Mouse (Mus musculus) ES-E14 (cell line): ENCODE results near the gene Sox13. TPM values are rescaled to one million over a fixed set of nuclear protein-coding genes. Genes with fewer than 3 reads are reported as not detected.

Source experiments
- DNase-seq: peaks from one replicate; pipeline ENCODE4 v3.0.0-alpha.2; 2013; ENCODE audit warnings: low read depth, low spot score
- H3K27ac ChIP-seq: 2 replicates; pipeline ENCODE4 v1.5.1; 2012; ENCODE audit warnings: low read depth, mild to moderate bottlenecking, low read length, moderate library complexity, mixed read lengths; ENCODE audit not compliant: poor library complexity, insufficient read depth, severe bottlenecking
- H3K36me3 ChIP-seq: 2 replicates; pipeline ENCODE4 v1.6.1; 2012; ENCODE audit warnings: mild to moderate bottlenecking, low read length, moderate library complexity, mixed read lengths; ENCODE audit not compliant: control insufficient read depth, poor library complexity, insufficient read depth, severe bottlenecking
- H3K4me1 ChIP-seq, 2 experiments: fragments of 150-350 bp in 1 of 2; sonication (generic) in 1 of 2; 2 replicates each; pipeline ENCODE4 v1.6.1; 2012; ENCODE audit warnings: low read length in 2 of 2, mild to moderate bottlenecking in 1 of 2, mixed read lengths in 1 of 2; ENCODE audit not compliant: control insufficient read depth in 2 of 2, insufficient read depth in 2 of 2, poor library complexity in 1 of 2
- H3K4me3 ChIP-seq, 2 experiments: fragments of 150-350 bp in 1 of 2; sonication (generic) in 1 of 2; 2 replicates each; pipeline ENCODE4 v1.5.1; 2012; ENCODE audit warnings: low read length in 2 of 2, low read depth in 1 of 2, mild to moderate bottlenecking in 1 of 2, mixed read lengths in 1 of 2; ENCODE audit not compliant: insufficient read depth in 1 of 2, poor library complexity in 1 of 2, severe bottlenecking in 1 of 2
- H3K9ac ChIP-seq: 2 replicates; pipeline ENCODE4 v1.6.1; 2012; ENCODE audit warnings: low read depth, mild to moderate bottlenecking, low read length, mixed read lengths; ENCODE audit not compliant: poor library complexity, insufficient read depth, severe bottlenecking
- H3K9me3 ChIP-seq: fragments of 150-350 bp; sonication (generic); 2 replicates; pipeline ENCODE4 v1.6.1; 2012; ENCODE audit warnings: low read depth, mild to moderate bottlenecking, low read length; ENCODE audit not compliant: control insufficient read depth, insufficient read depth
- CHD2 ChIP-seq: IDR thresholded peaks from 2 replicates; pipeline ENCODE4 v1.6.1; 2014; ENCODE audit warnings: mild to moderate bottlenecking, low read depth, low read length, inconsistent platforms
- HCFC1 ChIP-seq: IDR thresholded peaks from 2 replicates; pipeline ENCODE4 v1.6.1; 2012; ENCODE audit warnings: low read length, inconsistent platforms, borderline replicate concordance; ENCODE audit not compliant: insufficient read depth
- MAFK ChIP-seq: IDR thresholded peaks from 2 replicates; pipeline ENCODE4 v1.6.1; 2014; ENCODE audit warnings: mild to moderate bottlenecking, low read depth, low read length, inconsistent platforms; ENCODE audit not compliant: insufficient read depth
- ZC3H11A ChIP-seq: IDR thresholded peaks from 2 replicates; pipeline ENCODE4 v1.6.1; 2012; ENCODE audit warnings: low read depth, mild to moderate bottlenecking, inconsistent platforms, low read length, borderline replicate concordance
- ZNF384 ChIP-seq: IDR thresholded peaks from 2 replicates; pipeline ENCODE4 v1.6.1; 2012; ENCODE audit warnings: low read depth, low read length, inconsistent platforms
- in situ Hi-C, 2 experiments: fragments of 600-800 bp; cut with MboI; formaldehyde crosslinking; loops; one replicate each; pipeline ENCODE4 v1.15.1; 2025; ENCODE audit warnings: low sequenced_read_pairs in 2 of 2, inconsistent platforms in 1 of 2; ENCODE audit not compliant: unreplicated experiment in 2 of 2
- total RNA-seq: library from RNA; depleted of rRNA; stranded (reverse); fragments of 300-350 nt; gene quantifications from 2 replicates; pipeline ENCODE4 v1.2.3, GENCODE M21; 2012

The Sox13 gene
- total RNA-seq, 1 experiment = 11.1 TPM

DNA sequence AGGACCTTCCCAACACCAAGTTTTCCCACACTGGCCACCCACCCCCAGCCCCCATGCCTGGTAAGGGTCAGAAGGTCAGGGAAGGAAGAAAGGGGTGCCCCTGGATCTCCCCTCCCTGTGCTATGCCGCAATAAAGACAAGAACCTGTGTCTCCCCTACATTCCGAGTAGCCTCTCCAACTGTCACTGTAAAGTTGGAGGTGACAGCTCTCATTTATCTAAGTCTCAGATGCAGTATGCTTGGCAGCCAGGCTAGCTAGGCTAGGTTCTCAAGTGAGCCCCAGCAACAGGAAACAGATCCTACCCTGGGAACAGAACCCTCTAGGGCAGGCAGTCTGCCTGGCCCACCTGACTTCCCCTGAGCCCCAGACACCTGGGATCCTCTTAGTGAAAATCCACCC, 3.1 kb downstream of the Sox13 start:
- in situ Hi-C loops = no loop called here
- no peak overlapping the region for H3K9ac ChIP-seq

DNA sequence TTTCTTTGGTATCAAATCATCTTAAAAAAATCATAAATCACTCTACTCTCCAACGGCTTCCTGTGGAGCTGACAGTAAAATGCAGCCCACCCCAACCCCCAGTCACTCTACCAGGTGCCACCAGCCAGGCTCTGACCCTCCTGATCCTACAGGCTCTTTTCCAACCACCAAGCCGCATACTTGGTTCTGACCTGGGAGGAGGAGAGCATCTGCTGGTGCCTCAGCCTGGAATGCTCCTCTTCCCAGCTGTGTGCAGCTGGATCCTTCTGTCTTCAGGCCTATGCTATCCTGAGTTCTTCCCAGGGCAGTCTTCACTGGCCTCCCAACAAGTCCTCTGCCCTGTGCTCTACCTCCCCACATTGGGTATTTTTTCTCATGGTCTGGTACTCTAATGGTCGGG, 3.7 kb downstream of the Sox13 start:
- TF ChIP-seq HCFC1 = no peak
- TF ChIP-seq ZC3H11A = no peak
- TF ChIP-seq CHD2 = no peak
- TF ChIP-seq ZNF384 = no peak
- no peak for TF ChIP-seq MAFK
- Histone ChIP-seq H3K36me3 (no peaks in the 10 kb centered on the region), H3K4me3 (no peak overlapping the region), H3K9ac (no peak overlapping the region), H3K9me3 (no peaks in the 10 kb centered on the region), H3K27ac (no peak overlapping the region), H3K4me1 (peaks cover 11 to 29% of the 10 kb centered on the region in 2 experiments)
- DNase-seq = no peak
- in situ Hi-C loops = no loop called here

More for the DNA sequence above, 3.1 kb downstream of the Sox13 start:
- H3K4me3 ChIP-seq = no peak overlapping the region
- peaks cover 11 to 23% of the 10 kb centered on the region in 2 experiments for H3K4me1 ChIP-seq
- H3K27ac ChIP-seq = no peak overlapping the region
- no peaks in the 10 kb centered on the region for H3K9me3 ChIP-seq
- TF ChIP-seq MAFK = no peak
- TF ChIP-seq ZNF384 = no peak
- no peak for TF ChIP-seq ZC3H11A
- no peak for TF ChIP-seq CHD2
- no peaks in the 10 kb centered on the region for H3K36me3 ChIP-seq
- no peak for DNase-seq

DNA sequence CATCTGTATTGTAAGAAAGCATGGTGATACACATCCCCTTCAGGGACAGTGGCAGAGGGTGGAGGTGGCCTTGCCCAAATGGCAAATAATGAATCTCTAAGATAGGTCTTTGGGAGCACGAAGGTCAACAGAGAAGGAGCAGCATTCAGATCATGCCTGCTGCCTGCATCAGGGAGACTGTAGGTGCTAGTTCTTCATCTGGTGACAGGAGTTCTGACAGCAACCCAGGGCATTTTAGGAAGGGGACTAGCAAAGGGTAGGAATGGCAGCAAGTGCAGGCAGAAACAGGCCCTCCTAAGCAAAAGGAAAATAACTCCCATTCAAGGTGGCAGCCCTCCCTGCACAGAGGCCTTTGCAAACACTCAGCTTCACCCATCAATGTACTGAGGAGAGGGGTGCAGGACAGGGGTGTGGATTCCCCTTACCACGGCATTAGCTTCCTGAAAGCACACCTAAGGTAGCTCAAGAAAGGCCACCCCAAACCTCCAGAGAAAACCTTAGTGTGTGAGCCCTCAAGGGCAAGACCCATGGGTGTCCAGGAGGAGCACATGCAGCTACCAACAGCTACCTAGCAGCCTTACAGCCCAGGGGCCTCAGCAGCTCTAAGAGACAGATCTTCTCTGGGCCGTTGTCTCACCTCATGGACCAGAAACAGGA, 4.9 kb downstream of the Sox13 start:
- Histone ChIP-seq H3K36me3 (no peaks in the 10 kb centered on the region), H3K9ac (no peak overlapping the region), H3K27ac (no peak overlapping the region), H3K4me1 (peaks cover 11 to 39% of the 10 kb centered on the region in 2 experiments), H3K9me3 (no peaks in the 10 kb centered on the region), H3K4me3 (no peak overlapping the region)
- in situ Hi-C loops = no loop called here
- TF ChIP-seq ZC3H11A (no peak), CHD2 (no peak), HCFC1 (no peak), MAFK (no peak), ZNF384 (no peak)
- DNase-seq = no peak

DNA sequence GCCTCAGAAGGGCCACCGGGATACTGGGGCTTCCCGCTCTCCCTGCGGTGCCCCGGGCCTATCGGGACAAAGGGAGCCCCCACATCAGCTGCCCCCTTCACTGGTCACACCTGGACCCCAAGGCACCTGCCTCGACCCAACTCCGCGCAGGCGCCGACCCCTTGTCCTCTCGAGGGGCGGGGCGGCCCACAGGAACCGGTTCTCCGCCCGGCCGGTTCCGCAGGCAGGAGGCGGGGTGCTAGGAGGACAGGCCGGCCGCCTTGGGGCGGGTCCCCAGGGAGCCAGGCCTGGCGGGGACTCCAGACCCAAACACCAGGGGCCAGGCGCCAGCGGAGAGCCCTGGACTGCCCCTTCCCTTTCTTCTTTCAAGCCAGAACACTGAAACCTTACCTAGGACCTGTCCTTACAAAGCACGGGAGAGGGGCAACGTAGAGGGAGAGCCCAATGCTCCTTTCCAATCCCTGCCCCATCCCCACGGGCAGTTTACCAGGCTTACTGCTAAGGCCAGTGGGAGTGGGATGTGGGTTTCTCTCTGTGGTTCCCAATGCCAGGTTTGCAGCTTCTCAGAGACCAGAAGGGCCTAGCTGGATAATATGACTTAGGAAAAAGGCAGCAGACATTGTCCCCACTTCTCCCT, 5.9 kb downstream of the Sox13 start:
- in situ Hi-C loops = no loop called here
- H3K4me1 ChIP-seq = peaks cover 11 to 43% of the 10 kb centered on the region in 2 experiments

More for the DNA sequence above, 5.9 kb downstream of the Sox13 start:
- Histone ChIP-seq H3K27ac (no peak overlapping the region), H3K9me3 (no peaks in the 10 kb centered on the region), H3K9ac (peak overlapping the region; percentile 9), H3K36me3 (no peaks in the 10 kb centered on the region), H3K4me3 (peak overlapping the region; percentile 43 to 56; a peak in 3 of 4 replicates)
- TF ChIP-seq ZNF384 = no peak
- TF ChIP-seq ZC3H11A = no peak
- TF ChIP-seq HCFC1 = no peak
- TF ChIP-seq CHD2 = no peak
- TF ChIP-seq MAFK = no peak
- DNase-seq = no peak
